Mouse (Mus musculus) brain, embryonic 18.5 days (tissue): Measurements from ENCODE around the gene Hsd3b1.
"Not testable (repeated sequence)": the region's sequence is repeated elsewhere in the genome, so short reads cannot be mapped to it uniquely, and the experiment has no call there.

Experiments
- DNase-seq: peaks from one replicate; pipeline ENCODE4 v3.0.0-alpha.2; 2012; ENCODE audit warnings: low read depth, low spot score

Hsd3b1 gene

DNA sequence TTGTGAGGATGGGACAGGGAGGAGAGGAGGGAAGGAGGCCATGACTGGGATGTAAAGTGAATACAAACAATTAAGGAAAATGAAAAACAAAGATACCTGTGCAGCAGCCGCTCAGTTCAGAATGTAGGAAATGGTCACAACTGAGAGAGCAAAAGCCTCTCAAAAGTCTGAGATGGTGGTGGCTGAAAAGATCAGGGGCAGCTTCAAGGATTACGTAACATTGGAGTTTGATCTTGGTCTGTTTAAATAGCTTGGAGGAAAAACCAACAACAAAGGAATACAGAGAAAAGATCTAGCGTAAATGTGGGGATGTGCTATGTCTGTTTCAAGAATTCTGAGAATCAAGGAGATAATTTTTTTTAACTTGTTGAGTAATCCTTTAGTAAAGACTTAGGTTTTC lies at the start of gene Hsd3b1:
TSS of gene Hsd3b1 (minus strand) at position 219 of the 400 bp plus-strand sequence.
- DNase-seq: no peak

GRCm38 (mm10) chr3:98897606-98898005 lies 38.0 kb upstream of the Hsd3b1 start:
- no peak for DNase-seq

DNA sequence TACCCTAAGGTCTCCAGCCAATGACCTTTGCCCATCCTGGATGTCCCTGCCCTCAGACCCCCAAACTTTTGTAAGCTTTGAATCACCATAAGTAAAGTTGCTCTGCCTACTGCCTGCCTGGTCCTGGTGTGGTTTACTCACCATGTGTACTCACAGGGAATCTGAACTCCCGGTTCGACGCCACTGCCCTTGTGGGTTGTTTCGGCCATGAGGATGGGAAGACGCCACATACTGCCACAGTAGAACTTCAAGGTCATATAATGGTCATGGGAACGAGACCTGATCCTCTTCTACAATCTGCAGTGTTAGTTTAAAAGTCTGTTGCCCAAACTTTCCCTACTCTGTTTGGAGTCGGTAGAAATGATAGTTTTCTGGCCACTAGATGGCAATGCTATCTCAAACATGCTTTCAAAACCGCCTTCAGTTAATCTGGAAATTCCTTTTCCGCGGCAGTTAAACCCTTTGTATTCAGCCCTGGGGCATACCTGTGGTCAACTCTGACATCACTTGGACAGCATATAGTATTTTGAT lies 35.5 kb upstream of the Hsd3b1 start:
- no peak for DNase-seq

DNA sequence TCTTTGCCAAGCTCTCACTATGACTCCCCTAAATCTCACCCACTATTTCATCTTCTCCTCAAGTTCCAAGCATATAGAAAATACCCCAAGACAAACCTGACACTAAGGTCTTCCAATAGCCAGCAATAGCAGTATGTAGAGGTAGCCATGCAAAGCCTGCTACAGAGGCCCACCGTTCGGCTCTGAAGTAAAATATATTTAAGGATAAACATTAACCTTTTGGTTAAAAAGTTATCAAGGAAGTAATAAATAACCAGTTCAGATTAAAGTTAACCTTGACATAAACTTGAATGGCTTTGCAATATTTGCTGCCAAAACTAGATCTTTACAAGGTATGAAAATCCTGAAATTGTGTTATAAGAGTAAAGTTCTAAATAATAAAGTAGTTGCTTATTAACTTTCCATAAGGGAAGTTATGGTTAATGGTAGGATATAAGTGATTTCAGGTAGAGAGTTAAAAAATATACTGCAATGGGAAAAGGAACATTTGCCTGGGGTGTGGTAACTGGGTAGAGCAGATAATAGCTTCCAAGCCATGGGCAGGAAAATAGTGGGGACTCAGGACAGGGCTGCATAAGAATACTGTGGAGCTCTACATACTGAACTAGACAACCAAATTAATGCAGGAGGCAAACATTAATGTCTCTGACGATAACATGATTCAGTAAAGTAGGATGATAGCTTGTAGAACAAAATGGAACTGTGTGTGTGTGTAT lies 33.6 kb upstream of the Hsd3b1 start, which contains the start of gene Hao2:
TSS of gene Hao2 (minus strand) at position 183 of the 716 bp plus-strand sequence.
- no peak for DNase-seq

- no peak for DNase-seq
Measured at GRCm38 (mm10) chr3:98890430-98890829, 30.8 kb upstream of the Hsd3b1 start.

GRCm38 (mm10) chr3:98888206-98888605 lies 28.6 kb upstream of the Hsd3b1 start:
- DNase-seq: no peak

GRCm38 (mm10) chr3:98880831-98881230 lies 21.2 kb upstream of the Hsd3b1 start:
- DNase-seq: no peak

GRCm38 (mm10) chr3:98880216-98880615 lies 20.6 kb upstream of the Hsd3b1 start:
- DNase-seq: no peak

DNA sequence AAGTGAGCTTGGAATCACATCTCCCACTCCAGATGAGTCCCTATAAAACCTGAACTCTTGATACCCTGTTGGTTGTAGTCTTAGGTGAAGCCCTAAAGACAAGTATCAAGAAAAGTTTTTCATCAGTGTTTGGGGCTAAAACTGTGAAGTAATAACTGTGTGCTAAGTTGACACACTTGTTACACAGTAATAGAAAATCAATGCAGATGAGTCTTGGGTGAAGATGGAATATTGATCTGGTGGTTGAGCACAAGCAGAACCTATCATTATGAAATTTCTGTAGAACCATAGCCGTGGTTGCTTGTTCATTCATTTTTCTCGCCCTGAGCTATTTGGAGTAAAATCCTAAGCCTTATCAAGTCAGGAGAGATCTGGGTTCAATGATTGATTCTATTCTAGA lies 8.6 kb upstream of the Hsd3b1 start:
- DNase-seq: no peak

DNA sequence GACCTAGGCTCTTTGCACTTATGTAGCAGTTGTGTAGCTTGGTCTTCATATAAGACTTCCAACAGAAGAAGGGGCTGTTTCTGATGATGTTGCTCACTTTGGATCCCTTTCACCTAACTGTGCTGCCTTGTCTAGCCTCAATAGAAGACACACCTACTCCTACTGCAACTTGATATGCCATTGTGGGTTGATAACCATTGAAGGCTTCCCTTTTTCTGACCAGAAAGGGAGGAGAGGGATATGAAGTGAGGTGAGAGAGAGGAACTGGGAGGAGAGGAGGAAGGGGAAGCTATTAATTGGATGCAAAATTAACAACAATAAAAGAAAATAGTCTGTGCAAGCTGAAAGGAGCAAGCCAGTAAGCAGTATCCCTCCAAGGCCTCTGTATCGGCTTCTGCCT lies 3.2 kb upstream of the Hsd3b1 start:
- no peak for DNase-seq

DNA sequence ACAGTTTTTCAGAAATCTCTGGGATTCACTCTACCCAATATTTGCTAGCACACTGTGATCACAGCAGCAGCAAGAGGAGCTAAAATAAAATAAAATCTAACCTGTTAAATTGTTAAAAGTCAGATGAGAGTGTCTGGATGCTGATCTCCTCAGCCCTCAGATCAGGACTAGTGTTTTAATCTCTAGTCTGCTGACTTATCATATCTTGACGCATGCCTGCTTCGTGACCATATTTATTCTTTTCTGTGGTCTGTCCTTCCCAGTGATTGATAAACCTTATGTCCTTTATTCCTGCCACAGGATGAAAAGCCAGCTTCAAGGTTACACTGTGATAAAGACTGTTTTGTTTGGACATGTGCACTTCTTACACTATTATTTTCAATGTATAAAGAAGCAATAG lies 1.5 kb downstream of the Hsd3b1 start:
- no peak for DNase-seq

GRCm38 (mm10) chr3:98856892-98857291 lies 2.7 kb downstream of the Hsd3b1 start:
- DNase-seq: no peak

DNA sequence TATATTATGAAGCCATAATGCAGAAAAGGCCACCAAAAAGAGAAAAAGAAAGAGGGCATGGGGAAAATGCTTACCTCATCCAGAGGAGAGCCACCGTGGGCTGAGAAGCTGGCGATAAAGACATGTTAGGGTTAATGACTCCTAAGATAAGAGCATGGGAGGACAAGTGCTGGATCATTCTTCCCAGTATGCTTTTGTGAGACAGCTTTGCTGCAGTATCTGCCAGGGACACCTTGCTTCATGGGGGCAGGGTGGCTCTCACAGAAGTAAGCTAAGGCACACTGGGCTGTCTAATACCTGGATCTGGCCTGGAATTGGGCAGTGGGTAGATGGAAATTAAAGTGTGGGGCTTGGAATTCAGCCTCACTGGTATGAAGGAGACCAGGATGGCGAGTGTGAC lies 4.4 kb downstream of the Hsd3b1 start:
- DNase-seq: no peak

GRCm38 (mm10) chr3:98853685-98854084 lies 5.9 kb downstream of the Hsd3b1 start:
- DNase-seq: no peak

DNA sequence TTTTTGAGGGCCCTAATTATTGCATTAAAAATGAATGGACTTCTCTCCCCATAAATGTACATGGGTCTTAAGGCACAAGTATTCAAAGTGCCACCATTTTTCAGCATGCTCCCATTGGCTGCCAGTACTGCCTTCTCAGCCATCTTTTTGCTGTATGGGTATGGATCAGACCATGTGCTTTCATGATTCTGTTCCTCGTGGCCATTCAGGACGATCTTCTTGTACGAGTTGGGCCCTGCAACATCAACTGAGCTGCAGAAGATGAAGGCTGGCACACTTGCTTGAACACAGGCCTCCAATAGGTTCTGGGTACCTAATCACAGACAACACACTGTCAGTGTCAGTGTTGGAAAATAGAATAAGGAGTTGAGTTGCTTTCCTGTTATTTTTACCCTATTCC lies 6.5 kb downstream of the Hsd3b1 start:
- DNase-seq: no peak

GRCm38 (mm10) chr3:98852631-98853030 lies 7.0 kb downstream of the Hsd3b1 start:
- no peak for DNase-seq

GRCm38 (mm10) chr3:98851853-98852252 lies 7.7 kb downstream of the Hsd3b1 start:
- no peak for DNase-seq

DNA sequence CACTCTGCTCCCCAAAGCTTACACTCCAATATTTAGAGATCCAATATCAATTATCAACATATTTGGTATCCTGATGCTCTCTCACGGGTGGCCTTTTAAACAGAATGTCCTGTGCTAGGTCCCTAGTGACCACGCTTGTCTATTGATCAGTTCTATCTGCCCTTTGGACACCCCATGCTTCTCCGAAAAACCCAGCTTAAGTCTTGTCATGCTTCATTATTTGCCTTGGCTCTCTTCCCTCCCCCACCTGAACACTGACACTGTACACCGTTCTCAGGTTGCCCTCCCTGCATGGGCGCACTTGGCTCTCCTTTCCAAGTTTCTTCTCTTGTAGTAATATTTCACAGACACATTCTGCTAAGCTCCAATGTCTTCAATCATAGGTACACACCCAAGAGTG lies 9.3 kb downstream of the Hsd3b1 start:
- no peak for DNase-seq

- DNase-seq: no peak
Measured at GRCm38 (mm10) chr3:98848898-98849297, 10.7 kb downstream of the Hsd3b1 start.

DNA sequence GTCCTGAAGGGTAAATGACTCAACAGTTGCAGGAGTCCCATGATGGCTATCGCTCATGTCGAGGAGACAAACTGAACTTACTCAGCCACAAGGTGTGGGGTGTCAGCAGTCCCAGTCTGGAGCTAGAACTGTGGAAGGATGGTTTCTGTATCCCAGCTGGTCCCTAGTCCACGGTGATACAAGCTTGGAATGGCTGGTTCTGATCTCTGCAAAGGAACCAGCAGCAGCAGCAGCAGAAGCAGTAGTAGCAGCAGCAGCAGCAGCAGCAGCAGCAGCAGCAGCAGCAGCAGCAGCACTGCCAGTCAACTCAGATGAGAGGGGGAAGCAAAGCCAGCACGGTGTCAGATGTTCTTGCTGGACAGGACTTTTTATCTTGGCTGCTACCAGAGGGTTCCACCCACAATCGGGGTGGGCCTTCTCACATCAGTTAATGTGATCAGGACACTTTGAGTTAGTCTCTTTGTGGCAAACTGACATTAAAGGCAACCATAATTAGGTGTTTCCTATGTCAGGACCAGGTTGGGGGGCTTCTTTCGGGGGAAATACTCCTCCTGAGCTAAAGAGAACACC lies 45.4 kb downstream of the Hsd3b1 start, which contains the start of gene Hsd3b6:
TSS of gene Hsd3b6 (minus strand) at position 343 of the 570 bp plus-strand sequence.
- no peak for DNase-seq

DNA sequence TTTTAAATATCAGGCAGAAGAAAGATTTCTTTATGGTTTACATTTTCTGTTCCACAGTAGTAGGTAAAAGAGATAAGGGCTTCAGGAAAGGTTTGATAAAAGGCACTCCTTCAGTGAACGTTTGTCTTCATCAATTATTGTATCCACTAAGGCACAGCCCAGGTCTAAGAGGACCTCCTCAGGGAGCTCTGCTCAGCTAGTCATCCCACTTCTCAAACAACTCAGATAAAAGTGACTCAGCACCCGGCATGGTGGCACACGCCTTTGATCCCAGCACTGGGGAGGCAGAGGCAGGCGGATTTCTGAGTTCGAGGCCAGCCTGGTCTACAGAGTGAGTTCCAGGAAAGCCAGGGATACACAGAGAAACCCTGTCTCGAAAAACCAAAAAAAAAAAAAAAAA lies 46.9 kb downstream of the Hsd3b1 start:
- not testable (repeated sequence) for DNase-seq

DNA sequence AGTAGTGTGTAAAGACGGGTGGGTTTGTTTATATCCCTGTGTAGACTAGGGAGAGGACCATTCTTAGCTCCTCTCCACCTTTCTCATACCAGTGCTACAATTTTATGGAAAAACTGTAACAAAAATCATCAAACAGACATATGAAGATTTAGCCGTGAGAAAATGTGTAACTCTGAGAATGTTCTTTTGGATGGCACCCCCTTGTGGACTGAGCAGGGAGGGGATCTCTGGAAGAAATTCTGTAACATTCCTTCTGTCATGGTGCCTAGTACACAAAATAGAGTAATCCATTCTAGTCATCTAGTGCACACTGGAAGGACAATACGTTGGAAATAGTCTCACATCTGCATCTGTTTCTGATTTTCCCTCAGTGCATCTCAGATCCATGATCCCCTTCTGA lies 54.6 kb downstream of the Hsd3b1 start:
- DNase-seq: not testable (repeated sequence)
